Mouse (Mus musculus) cerebellum, adult 2 months (tissue): Measurements from ENCODE around the gene Tbc1d1.

Experiments used
- CTCF ChIP-seq: fragments of 200-500 bp; IDR thresholded peaks from 2 replicates; pipeline ENCODE4 v1.5.1; 2011; ENCODE audit warnings: low read depth, mild to moderate bottlenecking, control low read depth, low read length, moderate library complexity, borderline replicate concordance; ENCODE audit not compliant: insufficient read depth
- POLR2A ChIP-seq: fragments of 200-500 bp; IDR thresholded peaks from 2 replicates; pipeline ENCODE4 v1.6.1; 2011; ENCODE audit warnings: low read length, control low read depth, borderline replicate concordance; ENCODE audit not compliant: insufficient read depth

DNA sequence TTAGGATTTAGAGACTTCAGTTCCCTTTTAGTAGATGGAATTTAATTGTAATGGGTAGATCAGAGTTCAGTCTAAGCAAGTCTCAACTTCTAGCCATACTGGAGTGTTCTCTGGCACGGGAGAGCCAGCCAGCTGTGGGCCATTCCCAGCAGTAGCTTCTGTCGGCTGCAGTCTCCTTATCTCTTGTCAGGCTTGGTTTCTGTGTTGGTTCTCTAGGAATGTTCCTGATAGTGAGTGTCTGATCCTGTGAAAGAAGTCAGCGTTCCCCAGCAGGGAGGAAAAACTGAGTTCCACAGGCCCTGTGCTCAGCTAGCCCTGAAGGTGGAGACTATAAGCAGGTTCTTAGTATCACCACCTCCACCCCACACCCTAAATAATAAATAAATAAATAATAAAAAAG, 88.2 kb downstream of the Tbc1d1 start:
- TF ChIP-seq POLR2A = no peak
- TF ChIP-seq CTCF = no peak
